Mouse (Mus musculus) myocyte (in vitro differentiated cells): ENCODE measurements around the gene Ttll5. TPM values are rescaled to one million over a fixed set of nuclear protein-coding genes. Genes with fewer than 3 reads are reported as not detected.

ENCODE experiments used
- H3K27me3 ChIP-seq: one replicate; pipeline ENCODE4 v1.6.1; 2011; ENCODE audit not compliant: control insufficient read depth, insufficient read depth, insufficient read length
- H3K36me3 ChIP-seq: one replicate; pipeline ENCODE4 v1.6.1; 2011; ENCODE audit not compliant: control insufficient read depth, insufficient read depth
- H3K4me2 ChIP-seq: one replicate; pipeline ENCODE4 v1.6.1; 2011; ENCODE audit warnings: low read depth, control low read depth
- H3K4me3 ChIP-seq: one replicate; pipeline ENCODE4 v1.5.1; 2011; ENCODE audit warnings: mild to moderate bottlenecking, control low read depth, moderate library complexity
- H3K79me2 ChIP-seq: one replicate; pipeline ENCODE4 v1.6.1; 2011; ENCODE audit not compliant: control insufficient read depth, insufficient read depth
- H3ac ChIP-seq: one replicate; pipeline ENCODE4 v1.6.1; 2011; ENCODE audit not compliant: control insufficient read depth, insufficient read length
- E2F4 ChIP-seq: IDR thresholded peaks from one replicate; pipeline ENCODE4 v1.6.1; 2011; ENCODE audit warnings: mild to moderate bottlenecking, control low read depth, moderate library complexity; ENCODE audit not compliant: insufficient read depth
- MAX ChIP-seq: IDR thresholded peaks from one replicate; pipeline ENCODE4 v1.6.1; 2011; ENCODE audit warnings: low read depth, mild to moderate bottlenecking, control low read depth
- MYOD1 ChIP-seq, 3 experiments: IDR thresholded peaks; one replicate each; pipeline ENCODE4 v1.6.1; 2011; ENCODE audit warnings: control low read depth in 2 of 3, low read depth in 2 of 3, mild to moderate bottlenecking in 2 of 3, moderate library complexity in 1 of 3; ENCODE audit not compliant: insufficient read length in 2 of 3, control insufficient read depth in 1 of 3
- MYOG ChIP-seq, 3 experiments: IDR thresholded peaks; one replicate each; pipeline ENCODE4 v1.6.1; 2011; ENCODE audit warnings: control low read depth in 2 of 3, low read depth in 2 of 3, mild to moderate bottlenecking in 2 of 3; ENCODE audit not compliant: insufficient read length in 2 of 3, control insufficient read depth in 1 of 3, insufficient read depth in 1 of 3
- POLR2A ChIP-seq: IDR thresholded peaks from one replicate; pipeline ENCODE4 v1.6.1; 2011; ENCODE audit warnings: low read depth, mild to moderate bottlenecking, control low read depth, moderate library complexity; ENCODE audit not compliant: insufficient read length
- TCF12 ChIP-seq: IDR thresholded peaks from one replicate; pipeline ENCODE4 v1.6.1; 2011; ENCODE audit warnings: mild to moderate bottlenecking, control low read depth; ENCODE audit not compliant: poor library complexity, insufficient read depth, severe bottlenecking
- polyA plus RNA-seq: library from polyadenylated mRNA; unstranded; fragments of >200 nt; fragmentation: generic; extraction: Trizol; gene quantifications from one replicate; pipeline ENCODE4 v1.2.1, GENCODE M21; 2012; ENCODE audit warnings: missing spikeins

The Ttll5 gene
- polyA plus RNA-seq, 1 experiment: 36.2 TPM

GRCm38 (mm10) chr12:86110637-86111036 lies 286.2 kb downstream of the Ttll5 start:
- Histone ChIP-seq H3K4me2 (no peak overlapping the region), H3K4me3 (no peak overlapping the region), H3ac (no peak overlapping the region), H3K79me2 (no peaks in the 10 kb centered on the region), H3K27me3 (no peaks in the 10 kb centered on the region), H3K36me3 (peaks cover 9% of the 10 kb centered on the region)
- TF ChIP-seq TCF12 (no peak), MYOD1 (IDR thresholded peaks at IDR 0.05; ENCODE audit: control insufficient read depth in 1 of 3, insufficient read length in 2 of 3, low read depth in 2 of 3) (no peak), POLR2A (no peak), MAX (no peak), MYOG (IDR thresholded peaks at IDR 0.05; ENCODE audit: control insufficient read depth in 1 of 3, insufficient read depth in 1 of 3, insufficient read length in 2 of 3, low read depth in 2 of 3) (no peak), E2F4 (no peak)

Other genes starting within 250 kb of the Ttll5 start
- gene Jdp2, start 225.6 kb upstream of the Ttll5 start, polyA plus RNA-seq: 72.9 TPM
- not detected for gene Batf, start 138.0 kb upstream of the Ttll5 start, polyA plus RNA-seq
- gene Flvcr2, start 78.1 kb upstream of the Ttll5 start, polyA plus RNA-seq: 0.74 TPM
- 38.5 TPM for gene Erg28, start 109 bp upstream of the Ttll5 start, polyA plus RNA-seq